Mouse (Mus musculus): ENCODE measurements around the gene Sf3b5.

- TF ChIP-seq POLR2A (IDR thresholded peaks at IDR 0.05; ENCODE audit: extremely low read depth, insufficient read depth, low read length) (no peak), CTCF (IDR thresholded peaks at IDR 0.05; ENCODE audit: low read depth, low read length) (no peak)
Observed at GRCm38 (mm10) chr10:12975461-12975860, 29.7 kb upstream of the Sf3b5 start.

All from liver, adult 2 months (tissue).